Mouse (Mus musculus): ENCODE measurements around the gene Bnc2. TPM values are rescaled to one million over a fixed set of nuclear protein-coding genes. Genes with fewer than 3 reads are reported as not detected.

Gene Bnc2
- polyA plus RNA-seq, 1 experiment = 0.82 TPM

DNA sequence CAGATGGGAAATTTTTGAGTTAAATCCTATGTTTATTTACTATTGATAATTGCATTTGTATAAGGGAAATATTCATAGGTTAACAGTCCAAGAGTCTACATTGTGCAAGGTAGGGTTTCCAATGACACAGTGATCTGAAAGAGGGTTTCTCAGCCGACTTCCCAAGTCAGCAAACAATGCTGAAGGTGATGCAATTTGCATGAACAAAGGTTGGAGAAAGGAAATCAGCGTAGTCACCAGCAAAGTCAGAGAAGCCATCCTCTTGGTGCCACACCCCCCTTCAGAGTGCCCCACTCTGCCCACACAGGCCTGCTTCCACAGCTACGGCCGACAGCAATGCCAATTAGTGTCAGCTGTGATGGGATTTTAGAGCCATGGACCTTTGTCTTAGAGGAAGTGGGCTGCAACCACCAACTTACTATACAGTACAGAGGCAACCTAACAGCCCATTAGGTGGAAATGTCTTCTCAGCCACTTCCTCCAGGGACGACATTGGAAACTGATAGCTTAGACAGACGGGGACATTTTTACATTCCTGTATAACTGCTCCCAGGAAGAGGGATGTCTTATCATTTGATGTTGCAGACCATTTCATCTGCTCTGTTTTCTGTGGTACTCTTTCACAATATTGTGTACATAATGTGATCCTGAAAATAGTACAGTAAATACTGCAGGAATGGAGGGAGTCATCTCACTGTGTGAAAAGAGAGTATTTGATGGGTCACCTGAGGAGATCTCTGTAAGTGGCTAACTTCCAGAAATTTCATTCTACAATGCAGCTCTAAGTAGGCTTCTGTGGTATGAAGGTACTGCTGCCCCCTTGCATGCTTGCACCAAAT lies 243.2 kb downstream of the Bnc2 start:
- Histone ChIP-seq H3K4me3 (replicated peaks; ENCODE audit: insufficient read depth, low read depth, low read length) (no peak overlapping the region), H3K27ac (ENCODE audit: insufficient read depth, low read length) (no peak overlapping the region), H3K4me1 (ENCODE audit: control insufficient read depth, insufficient read depth, low read length) (no peaks in the 10 kb centered on the region), H3K27me3 (ENCODE audit: control insufficient read depth, insufficient read depth, low read length) (no peaks in the 10 kb centered on the region)
- TF ChIP-seq POLR2A (IDR thresholded peaks at IDR 0.05; ENCODE audit: borderline replicate concordance, insufficient read depth, low read length) (no peak), CTCF (IDR thresholded peaks at IDR 0.05; ENCODE audit: borderline replicate concordance, insufficient read depth, low read depth, low read length) (no peak)
- no peak for DNase-seq
- WGBS = 60% methylated on average over 6 of the region's 6 CpGs

DNA sequence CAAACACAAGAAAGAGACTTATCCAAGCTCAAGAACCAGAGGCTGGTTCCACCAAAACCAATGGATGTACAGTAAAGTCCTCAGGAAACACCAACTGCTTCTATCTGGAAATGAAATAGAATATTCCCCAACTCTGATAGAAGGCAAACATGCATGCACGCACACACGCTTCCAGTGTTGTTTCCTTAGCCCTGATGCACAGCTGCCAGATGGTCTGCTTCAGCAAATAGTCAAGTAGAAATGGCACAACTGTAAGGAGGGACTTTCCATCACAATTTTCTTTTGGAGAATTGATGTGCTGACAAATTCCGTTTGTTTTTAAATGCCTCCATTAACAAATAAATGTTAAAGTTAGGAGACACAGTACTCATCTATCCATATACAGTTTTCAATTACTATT lies 247.1 kb downstream of the Bnc2 start:
- WGBS = 86% methylated on average over 3 of the region's 3 CpGs
- DNase-seq = no peak
- Histone ChIP-seq H3K4me3 (replicated peaks; ENCODE audit: insufficient read depth, low read depth, low read length) (no peak overlapping the region), H3K27ac (ENCODE audit: insufficient read depth, low read length) (no peak overlapping the region), H3K4me1 (ENCODE audit: control insufficient read depth, insufficient read depth, low read length) (no peaks in the 10 kb centered on the region), H3K27me3 (ENCODE audit: control insufficient read depth, insufficient read depth, low read length) (no peaks in the 10 kb centered on the region)
- no peak for TF ChIP-seq CTCF (IDR thresholded peaks at IDR 0.05; ENCODE audit: borderline replicate concordance, insufficient read depth, low read depth, low read length)
- no peak for TF ChIP-seq POLR2A (IDR thresholded peaks at IDR 0.05; ENCODE audit: borderline replicate concordance, insufficient read depth, low read length)

DNA sequence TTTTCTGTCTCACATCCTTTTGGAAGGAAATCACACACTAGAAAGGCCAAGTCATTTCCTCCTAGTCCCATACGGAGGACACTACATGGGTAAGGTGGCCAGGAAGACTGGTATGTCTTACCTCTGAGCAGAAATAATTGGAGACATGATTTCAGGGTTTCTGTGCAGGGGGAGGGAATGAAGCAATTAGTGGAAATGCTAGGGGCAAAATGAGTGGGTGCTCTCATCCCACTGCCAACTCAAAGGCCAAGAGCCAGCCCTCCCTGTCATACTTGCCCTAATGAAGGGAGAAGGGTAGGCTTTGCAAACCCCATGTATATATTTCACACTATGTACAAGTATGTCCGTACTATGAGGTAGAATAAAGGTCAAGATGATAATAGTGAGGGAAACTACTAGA lies 263.6 kb downstream of the Bnc2 start:
- no peak overlapping the region for H3K4me3 ChIP-seq (replicated peaks; ENCODE audit: insufficient read depth, low read depth, low read length)
- H3K4me1 ChIP-seq (ENCODE audit: control insufficient read depth, insufficient read depth, low read length) = no peaks in the 10 kb centered on the region
- WGBS = 96% methylated on average over 2 of the region's 2 CpGs
- H3K27ac ChIP-seq (ENCODE audit: insufficient read depth, low read length) = no peak overlapping the region
- TF ChIP-seq CTCF (IDR thresholded peaks at IDR 0.05; ENCODE audit: borderline replicate concordance, insufficient read depth, low read depth, low read length) = no peak
- TF ChIP-seq POLR2A (IDR thresholded peaks at IDR 0.05; ENCODE audit: borderline replicate concordance, insufficient read depth, low read length) = no peak
- DNase-seq = no peak
- H3K27me3 ChIP-seq (ENCODE audit: control insufficient read depth, insufficient read depth, low read length) = no peaks in the 10 kb centered on the region

GRCm38 (mm10) chr4:84407328-84408028 lies 267.6 kb downstream of the Bnc2 start:
- H3K27ac ChIP-seq (ENCODE audit: insufficient read depth, low read length) = no peak overlapping the region
- WGBS = 60% methylated on average over 6 of the region's 6 CpGs
- no peak for DNase-seq
- H3K4me3 ChIP-seq (replicated peaks; ENCODE audit: insufficient read depth, low read depth, low read length) = no peak overlapping the region
- no peaks in the 10 kb centered on the region for H3K4me1 ChIP-seq (ENCODE audit: control insufficient read depth, insufficient read depth, low read length)
- H3K27me3 ChIP-seq (ENCODE audit: control insufficient read depth, insufficient read depth, low read length) = no peaks in the 10 kb centered on the region
- TF ChIP-seq CTCF (IDR thresholded peaks at IDR 0.05; ENCODE audit: borderline replicate concordance, insufficient read depth, low read depth, low read length) (no peak), POLR2A (IDR thresholded peaks at IDR 0.05; ENCODE audit: borderline replicate concordance, insufficient read depth, low read length) (no peak)

DNA sequence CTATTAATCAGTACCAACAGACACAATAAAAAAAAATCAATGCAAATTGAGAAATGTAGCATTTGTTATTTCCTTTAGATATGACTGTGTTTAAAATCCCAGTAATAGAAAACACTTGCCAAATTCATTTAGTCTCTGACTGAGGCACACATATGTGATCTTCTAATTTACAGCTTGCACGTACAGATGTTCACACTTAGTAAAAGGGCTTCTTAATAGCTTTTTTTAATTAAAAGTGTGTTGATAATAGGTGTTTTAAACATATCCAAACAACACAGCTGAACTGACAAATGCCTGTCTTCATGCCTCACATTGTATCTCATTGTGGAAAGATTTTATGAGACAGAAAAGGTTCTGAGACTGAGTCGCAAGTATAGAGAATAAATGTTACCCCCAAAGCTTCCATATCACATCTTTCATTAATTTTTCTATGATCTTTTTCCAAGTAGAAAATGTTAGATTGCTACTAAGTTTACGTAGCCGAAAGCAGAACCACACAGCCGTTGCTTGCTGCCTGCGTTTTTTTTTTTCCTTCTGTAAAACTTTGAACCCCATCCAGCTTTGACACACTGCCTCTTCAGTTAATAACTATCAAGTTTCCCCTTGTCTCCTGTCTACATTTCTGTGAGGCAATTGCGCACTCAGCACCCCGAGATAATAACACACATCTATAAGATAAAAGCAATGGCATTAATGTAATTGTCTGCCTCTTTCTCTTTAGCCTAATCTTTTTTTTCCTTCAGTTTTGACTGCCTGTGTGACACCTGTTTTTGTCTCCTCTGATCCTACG lies 271.5 kb downstream of the Bnc2 start:
- WGBS = 29% methylated on average over 9 of the region's 9 CpGs

DNA sequence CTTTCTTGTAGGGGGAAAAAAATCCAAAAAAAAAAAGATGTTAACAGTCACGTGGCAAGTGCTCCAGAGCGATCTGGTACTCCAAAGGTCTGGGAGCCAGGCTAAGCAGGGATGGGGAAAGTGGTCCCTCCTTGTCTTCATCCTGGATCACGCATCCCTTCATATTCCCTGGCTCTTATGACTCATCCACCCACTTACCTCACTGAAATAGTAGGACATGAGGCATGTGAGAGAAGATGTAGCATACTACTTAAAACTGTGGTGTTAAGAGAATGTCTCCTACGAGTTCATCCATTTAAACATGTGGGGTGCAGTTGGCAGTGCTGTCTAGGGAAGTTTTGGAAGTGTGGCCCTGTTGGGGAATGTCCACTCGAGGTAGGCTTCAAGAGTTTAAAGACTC lies 286.1 kb downstream of the Bnc2 start:
- WGBS = 92% methylated on average over 5 of the region's 5 CpGs
- Histone ChIP-seq H3K4me3 (replicated peaks; ENCODE audit: insufficient read depth, low read depth, low read length) (no peak overlapping the region), H3K4me1 (ENCODE audit: control insufficient read depth, insufficient read depth, low read length) (no peaks in the 10 kb centered on the region), H3K27ac (ENCODE audit: insufficient read depth, low read length) (no peak overlapping the region), H3K27me3 (ENCODE audit: control insufficient read depth, insufficient read depth, low read length) (no peaks in the 10 kb centered on the region)
- DNase-seq = no peak
- no peak for TF ChIP-seq POLR2A (IDR thresholded peaks at IDR 0.05; ENCODE audit: borderline replicate concordance, insufficient read depth, low read length)
- no peak for TF ChIP-seq CTCF (IDR thresholded peaks at IDR 0.05; ENCODE audit: borderline replicate concordance, insufficient read depth, low read depth, low read length)

More for the DNA sequence above, 271.5 kb downstream of the Bnc2 start:
- TF ChIP-seq CTCF (IDR thresholded peaks at IDR 0.05; ENCODE audit: borderline replicate concordance, insufficient read depth, low read depth, low read length) (no peak), POLR2A (IDR thresholded peaks at IDR 0.05; ENCODE audit: borderline replicate concordance, insufficient read depth, low read length) (no peak)
- H3K4me3 ChIP-seq (replicated peaks; ENCODE audit: insufficient read depth, low read depth, low read length) = no peak overlapping the region
- no peak for DNase-seq
- H3K27me3 ChIP-seq (ENCODE audit: control insufficient read depth, insufficient read depth, low read length) = no peaks in the 10 kb centered on the region
- no peak overlapping the region for H3K27ac ChIP-seq (ENCODE audit: insufficient read depth, low read length)
- H3K4me1 ChIP-seq (ENCODE audit: control insufficient read depth, insufficient read depth, low read length) = no peaks in the 10 kb centered on the region

DNA sequence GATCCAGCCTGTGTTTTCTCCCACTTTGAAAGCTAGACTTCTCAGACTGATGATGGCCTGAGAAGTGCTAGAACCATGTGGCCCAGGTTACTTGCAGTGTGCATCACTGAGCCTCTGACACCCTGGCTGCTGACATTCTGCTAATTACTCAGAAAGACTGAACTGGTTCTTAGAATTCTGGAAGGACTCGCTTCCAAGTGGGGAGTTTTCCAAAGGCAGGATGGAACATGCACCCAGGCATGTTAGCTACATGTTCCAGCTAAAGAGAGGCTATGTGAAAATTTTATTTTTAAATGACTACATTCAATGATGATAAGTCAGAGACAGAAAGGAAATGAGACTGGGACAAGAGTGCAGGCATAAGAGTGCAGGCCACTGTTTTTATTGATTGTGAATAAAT lies 289.9 kb downstream of the Bnc2 start:
- Histone ChIP-seq H3K27ac (ENCODE audit: insufficient read depth, low read length) (no peak overlapping the region), H3K4me3 (replicated peaks; ENCODE audit: insufficient read depth, low read depth, low read length) (no peak overlapping the region), H3K4me1 (ENCODE audit: control insufficient read depth, insufficient read depth, low read length) (no peaks in the 10 kb centered on the region), H3K27me3 (ENCODE audit: control insufficient read depth, insufficient read depth, low read length) (no peaks in the 10 kb centered on the region)
- no peak for DNase-seq
- 85% methylated on average over 1 of the region's 1 CpGs for WGBS
- no peak for TF ChIP-seq CTCF (IDR thresholded peaks at IDR 0.05; ENCODE audit: borderline replicate concordance, insufficient read depth, low read depth, low read length)
- no peak for TF ChIP-seq POLR2A (IDR thresholded peaks at IDR 0.05; ENCODE audit: borderline replicate concordance, insufficient read depth, low read length)

All from cerebellum, adult 2 months (tissue).